Mouse (Mus musculus): ENCODE measurements at regions not wholly inside any gene's neighbourhood (a gene's known extent, or its start where the extent isn't known, plus 50 kb on each side); places are given as distances from the start of the nearest gene placed in this dataset.

- no peak for TF ChIP-seq CTCF (IDR thresholded peaks at IDR 0.05; ENCODE audit: low read depth)
- TF ChIP-seq EP300 (IDR thresholded peaks at IDR 0.05; ENCODE audit: low read depth), result no peak
Observed at GRCm38 (mm10) chr16:76866465-76866802, 147.1 kb upstream of the Usp25 start.

Data from heart, postnatal 0 days (tissue).